Mouse (Mus musculus) liver, embryonic 13.5 days (tissue): ENCODE measurements at regions not wholly inside any gene's neighbourhood (a gene's known extent, or its start where the extent isn't known, plus 50 kb on each side); places are given as distances from the start of the nearest gene placed in this dataset.
"Not testable (repeated sequence)": the region's sequence is repeated elsewhere in the genome, so short reads cannot be mapped to it uniquely, and the experiment has no call there.

Experiments used
- ATAC-seq: fragments of 200-750 bp; cut with Nextera tagmentation; 2 replicates; pipeline ENCODE4 v1.8.0; 2017; ENCODE audit warnings: low read depth, mild to moderate bottlenecking, moderate number of reproducible peaks, moderate library complexity
- DNase-seq: peaks from one replicate; pipeline ENCODE4 v3.0.0; 2022
- H3K27ac ChIP-seq: fragments of 300-500 bp; sonication (generic); 2 replicates; pipeline ENCODE4 v1.5.1; 2015; ENCODE audit warnings: moderate library complexity, mild to moderate bottlenecking, inconsistent platforms
- H3K27me3 ChIP-seq: fragments of 300-500 bp; sonication (generic); 2 replicates; pipeline ENCODE4 v1.6.1; 2015; ENCODE audit warnings: mild to moderate bottlenecking, inconsistent platforms
- H3K36me3 ChIP-seq: fragments of 300-500 bp; sonication (generic); 2 replicates; pipeline ENCODE4 v1.6.1; 2015; ENCODE audit warnings: mild to moderate bottlenecking, inconsistent platforms
- H3K4me1 ChIP-seq: fragments of 300-500 bp; sonication (generic); replicated peaks from 2 replicates; pipeline ENCODE4 v1.6.1; 2015; ENCODE audit warnings: inconsistent platforms
- H3K4me2 ChIP-seq: fragments of 300-500 bp; sonication (generic); 2 replicates; pipeline ENCODE4 v1.6.1; 2015; ENCODE audit warnings: inconsistent platforms, mild to moderate bottlenecking, moderate library complexity
- H3K4me3 ChIP-seq: fragments of 300-500 bp; sonication (generic); replicated peaks from 2 replicates; pipeline ENCODE4 v1.5.1; 2015; ENCODE audit warnings: mild to moderate bottlenecking, inconsistent platforms
- H3K9ac ChIP-seq: fragments of 300-500 bp; sonication (generic); 2 replicates; pipeline ENCODE4 v1.6.1; 2015; ENCODE audit warnings: mild to moderate bottlenecking, inconsistent platforms
- H3K9me3 ChIP-seq: fragments of 300-500 bp; sonication (generic); replicated peaks from 2 replicates; pipeline ENCODE4 v1.6.1; 2016; ENCODE audit warnings: inconsistent platforms
- WGBS: fragments of 180-500 bp; shearing (Covaris S2); methylation state at CpG from one replicate; pipeline ENCODE4 v1.1.7; 2015; ENCODE audit not compliant: insufficient replicate concordance; 5-methylcytosine and 5-hydroxymethylcytosine counted together

- ATAC-seq, H3K27me3 ChIP-seq, H3K4me3 ChIP-seq, H3K27ac ChIP-seq, H3K4me2 ChIP-seq, H3K9me3 ChIP-seq, H3K9ac ChIP-seq, H3K36me3 ChIP-seq, DNase-seq, H3K4me1 ChIP-seq: not testable (repeated sequence)
- 47% methylated on average over 4 of the region's 4 CpGs for WGBS
Observed at GRCm38 (mm10) chr13:72574126-72574525, 54.5 kb upstream of the Irx2 start.

- Histone ChIP-seq H3K9ac (no peak overlapping the region), H3K36me3 (no peaks in the 10 kb centered on the region), H3K4me3 (no peak overlapping the region), H3K4me2 (no peak overlapping the region), H3K4me1 (no peaks in the 10 kb centered on the region), H3K9me3 (no peaks in the 10 kb centered on the region), H3K27ac (no peak overlapping the region), H3K27me3 (no peaks in the 10 kb centered on the region)
- WGBS: 27% methylated on average over 6 of the region's 6 CpGs
- no peak for DNase-seq
- no peak for ATAC-seq
Observed at GRCm38 (mm10) chr13:72576485-72576884, 52.1 kb upstream of the Irx2 start.

GRCm38 (mm10) chr13:72578416-72578815, 50.2 kb upstream of the Irx2 start:
- Histone ChIP-seq H3K9ac (no peak overlapping the region), H3K4me2 (no peak overlapping the region), H3K36me3 (no peaks in the 10 kb centered on the region), H3K4me1 (no peaks in the 10 kb centered on the region), H3K4me3 (no peak overlapping the region), H3K27me3 (no peaks in the 10 kb centered on the region), H3K9me3 (no peaks in the 10 kb centered on the region), H3K27ac (no peak overlapping the region)
- no peak for ATAC-seq
- DNase-seq: no peak
- 55% methylated on average over 3 of the region's 3 CpGs for WGBS
